Mouse (Mus musculus) left cerebral cortex, adult 9 months (tissue): ENCODE results near the gene Krt81.
A peak's percentile ranks its signal among the peaks of the same experiment; 100 is the strongest.

ENCODE experiments used
- DNase-seq, 2 experiments: peaks; one replicate each; pipeline ENCODE4 v3.0.0; 2022; ENCODE audit warnings: low spot score in 2 of 2

Krt81 gene

GRCm38 (mm10) chr15:101453093-101453736, 10.3 kb downstream of the Krt81 start:
- DNase-seq, result peak; percentile 39 to 80

GRCm38 (mm10) chr15:101447444-101447843, 16.1 kb downstream of the Krt81 start, which contains the start of gene Krt88:
Gene Krt88, plus strand, starts transcription at chr15:101447744.
- DNase-seq, result no peak

GRCm38 (mm10) chr15:101446572-101446971, 17.0 kb downstream of the Krt81 start:
- DNase-seq, result no peak

GRCm38 (mm10) chr15:101440837-101441236, 22.7 kb downstream of the Krt81 start:
- DNase-seq, result no peak

GRCm38 (mm10) chr15:101438555-101438954, 25.0 kb downstream of the Krt81 start, which contains the start of gene Krt87:
Gene Krt87, minus strand, starts transcription at chr15:101438804.
- no peak for DNase-seq

GRCm38 (mm10) chr15:101436611-101437010, 26.9 kb downstream of the Krt81 start:
- DNase-seq, result no peak

GRCm38 (mm10) chr15:101424914-101425313, 38.6 kb downstream of the Krt81 start:
- no peak for DNase-seq

- no peak for DNase-seq
Measured at GRCm38 (mm10) chr15:101420903-101421302, 42.6 kb downstream of the Krt81 start.

GRCm38 (mm10) chr15:101418950-101419349, 44.6 kb downstream of the Krt81 start:
- DNase-seq, result no peak

- DNase-seq, result no peak
Measured at GRCm38 (mm10) chr15:101414807-101415565, 48.6 kb downstream of the Krt81 start.

- DNase-seq, result no peak
Measured at GRCm38 (mm10) chr15:101413916-101414635, 49.5 kb downstream of the Krt81 start.

- no peak for DNase-seq
Measured at GRCm38 (mm10) chr15:101412188-101412587, 51.4 kb downstream of the Krt81 start.

- no peak for DNase-seq
Measured at GRCm38 (mm10) chr15:101410775-101411174, 52.8 kb downstream of the Krt81 start, which contains the start of gene Krt7. Gene Krt7, plus strand, starts transcription at chr15:101411043.
